Mouse (Mus musculus) bone marrow macrophage, adult 2 months (primary cell): ENCODE measurements around the gene Schip1.

Source experiments
- CTCF ChIP-seq: IDR thresholded peaks from 2 replicates; pipeline ENCODE4 v1.5.1; 2012; ENCODE audit warnings: low read depth, mild to moderate bottlenecking, low read length, moderate library complexity
- POLR2A ChIP-seq: IDR thresholded peaks from 2 replicates; pipeline ENCODE4 v1.6.1; 2012; ENCODE audit warnings: mild to moderate bottlenecking, low read depth, low read length, borderline replicate concordance

DNA sequence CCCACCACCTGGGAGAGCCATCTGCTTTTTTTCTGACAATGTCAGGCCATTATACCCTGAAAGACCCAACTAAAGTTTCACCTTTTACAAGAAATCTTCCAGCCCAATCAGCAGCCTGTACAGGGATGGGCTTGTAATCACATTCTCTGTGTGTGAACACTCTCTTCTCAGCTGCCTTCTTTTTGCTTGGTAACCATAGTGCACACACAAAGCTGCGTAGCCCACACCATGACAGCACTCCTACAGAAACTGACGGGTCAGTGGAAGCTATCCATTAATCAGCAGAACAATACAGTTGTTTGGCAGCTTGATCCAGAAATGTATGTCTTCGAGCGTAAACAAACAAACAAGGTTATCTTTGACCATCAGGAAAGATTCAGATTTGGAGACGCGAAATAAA, 205.6 kb downstream of the Schip1 start:
- no peak for TF ChIP-seq CTCF
- no peak for TF ChIP-seq POLR2A
